Mouse (Mus musculus) limb, embryonic 14.5 days (tissue): ENCODE results near the gene Jtb. TPM values are rescaled to one million over a fixed set of nuclear protein-coding genes. Genes with fewer than 3 reads are reported as not detected.
A peak's percentile ranks its signal among the peaks of the same experiment; 100 is the strongest.
"Not testable (repeated sequence)": the region's sequence is repeated elsewhere in the genome, so short reads cannot be mapped to it uniquely, and the experiment has no call there.

Experiments used
- ATAC-seq: fragments of 200-750 bp; cut with Nextera tagmentation; 2 replicates; pipeline ENCODE4 v1.8.0; 2017; ENCODE audit warnings: low read depth, moderate number of reproducible peaks, moderate TSS enrichment; ENCODE audit not compliant: low FRiP score
- DNase-seq: peaks from one replicate; pipeline ENCODE4 v3.0.0-alpha.2; 2015; ENCODE audit warnings: low spot score
- H3K27ac ChIP-seq: fragments of 300-500 bp; sonication (generic); replicated peaks from 2 replicates; pipeline ENCODE4 v1.5.1; 2014; ENCODE audit warnings: low read depth, mild to moderate bottlenecking, low read length, moderate library complexity, mixed read lengths
- H3K27me3 ChIP-seq: fragments of 300-500 bp; sonication (generic); 2 replicates; pipeline ENCODE4 v1.6.1; 2014; ENCODE audit warnings: low read length, mixed read lengths; ENCODE audit not compliant: control insufficient read depth, insufficient read depth
- H3K36me3 ChIP-seq: fragments of 300-500 bp; sonication (generic); 2 replicates; pipeline ENCODE4 v1.6.1; 2014; ENCODE audit warnings: mild to moderate bottlenecking, low read length, moderate library complexity, mixed read lengths; ENCODE audit not compliant: control insufficient read depth, insufficient read depth
- H3K4me1 ChIP-seq: fragments of 300-500 bp; sonication (generic); 2 replicates; pipeline ENCODE4 v1.6.1; 2014; ENCODE audit warnings: antibody characterized with exemption, low read length, mixed read lengths; ENCODE audit not compliant: control insufficient read depth, insufficient read depth
- H3K4me2 ChIP-seq: fragments of 300-500 bp; sonication (generic); replicated peaks from 2 replicates; pipeline ENCODE4 v1.6.1; 2014; ENCODE audit warnings: low read depth, mild to moderate bottlenecking, low read length, moderate library complexity; ENCODE audit not compliant: severe bottlenecking
- H3K4me3 ChIP-seq: fragments of 300-500 bp; sonication (generic); replicated peaks from 2 replicates; pipeline ENCODE4 v1.5.1; 2014; ENCODE audit warnings: low read length
- H3K9ac ChIP-seq: fragments of 300-500 bp; sonication (generic); 2 replicates; pipeline ENCODE4 v1.6.1; 2014; ENCODE audit warnings: mild to moderate bottlenecking, low read depth, low read length, moderate library complexity; ENCODE audit not compliant: severe bottlenecking
- H3K9me3 ChIP-seq: fragments of 300-500 bp; sonication (generic); 2 replicates; pipeline ENCODE4 v1.6.1; 2016; ENCODE audit warnings: low read length; ENCODE audit not compliant: control insufficient read depth
- POLR2A ChIP-seq: fragments of 200-500 bp; IDR thresholded peaks from 2 replicates; pipeline ENCODE4 v1.8.0; 2012; ENCODE audit warnings: inconsistent platforms, mild to moderate bottlenecking, moderate library complexity, borderline replicate concordance; ENCODE audit not compliant: insufficient read depth, insufficient read length; ENCODE audit errors: extremely low read depth
- WGBS: fragments of 180-500 bp; shearing (Covaris S2); extraction: QIAGEN DNeasy Blood & Tissue Kit; methylation state at CpG from one replicate; pipeline ENCODE4 v1.1.7; 2014; 5-methylcytosine and 5-hydroxymethylcytosine counted together
- polyA plus RNA-seq, 2 experiments: library from polyadenylated mRNA; depleted of rRNA in 1 of 2; stranded (reverse) in 1 of 2; unstranded in 1 of 2; fragments of >200 nt; fragmentation: Nextera tagmentation in 1 of 2; extraction: Ambion mirVana in 1 of 2; gene quantifications; 2 replicates each; pipeline versions ENCODE4 v1.2.1 to v1.2.3; 2012 to 2014

Gene Jtb
- polyA plus RNA-seq, 2 experiments = 74.2 to 130 TPM

DNA sequence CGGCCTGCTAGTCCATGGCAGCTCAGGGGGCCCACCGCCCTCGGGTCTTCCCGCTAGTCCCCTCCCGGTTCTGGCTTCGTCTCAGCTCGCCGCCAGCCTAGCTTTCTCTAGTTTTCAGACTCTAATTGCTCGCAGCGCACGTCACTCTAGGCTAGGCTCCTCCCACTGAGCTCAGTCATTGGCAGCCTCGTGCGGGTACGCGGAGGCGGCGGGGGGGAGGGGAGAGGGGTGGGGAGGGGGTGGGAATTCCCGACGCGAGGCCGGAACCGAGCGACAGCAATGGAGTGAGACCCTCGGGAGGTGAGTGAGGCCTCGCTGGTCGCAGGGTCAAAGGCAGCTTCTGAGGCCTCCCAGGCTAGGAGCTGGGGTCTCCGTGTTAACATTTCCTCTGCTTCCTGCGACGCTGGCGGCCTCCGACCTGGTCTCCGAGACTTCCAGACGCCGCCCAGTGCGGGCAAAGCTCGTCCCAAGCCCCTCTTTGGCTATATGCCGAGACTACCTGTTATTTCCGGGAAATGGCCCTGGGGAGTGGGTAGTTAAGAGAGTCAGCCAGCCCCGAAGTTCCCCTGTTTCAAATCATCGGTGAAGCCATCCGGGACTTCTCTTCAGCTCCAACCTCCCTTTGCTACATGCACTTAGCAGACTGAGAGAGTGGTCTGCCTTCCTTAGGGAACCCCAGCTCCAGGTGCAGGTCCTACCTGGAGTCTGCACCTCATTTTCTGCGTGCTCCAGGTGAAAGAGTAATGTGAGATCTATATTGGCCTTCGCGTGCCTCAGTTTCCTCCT is 16.8 kb downstream of the Jtb start, which contains the start of gene Slc39a1:
Gene Slc39a1, plus strand, starts transcription at position 213 of the 786 bp plus-strand sequence.
- under 1% methylated on average over 44 of the region's 44 CpGs for WGBS

GRCm38 (mm10) chr3:90248746-90249100 is 17.3 kb downstream of the Jtb start:
- ATAC-seq (no peak), DNase-seq (no peak)
- H3K9me3 ChIP-seq = no peaks in the 10 kb centered on the region
- peaks cover 12% of the 10 kb centered on the region for H3K4me1 ChIP-seq
- no peaks in the 10 kb centered on the region for H3K27me3 ChIP-seq
- peak overlapping the region; percentile 92 for H3K27ac ChIP-seq
- H3K4me3 ChIP-seq = peak overlapping the region; percentile 77
- TF ChIP-seq POLR2A = no peak
- peak overlapping the region; percentile 84 for H3K9ac ChIP-seq
- peaks cover 21% of the 10 kb centered on the region for H3K36me3 ChIP-seq
- WGBS = 6% methylated on average over 10 of the region's 10 CpGs
- H3K4me2 ChIP-seq = peak overlapping the region; percentile 85

More for the DNA sequence above, 16.8 kb downstream of the Jtb start, which contains the start of gene Slc39a1:
- peak; percentile 97 for DNase-seq
- H3K4me3 ChIP-seq = peak within 1 kb of the TSS; percentile 77
- peaks cover 17% of the 10 kb centered on the region for H3K4me1 ChIP-seq
- TF ChIP-seq POLR2A = no peak
- H3K27me3 ChIP-seq = no peaks in the 10 kb centered on the region
- H3K9me3 ChIP-seq = no peaks in the 10 kb centered on the region
- peak within 1 kb of the TSS; percentile 85 for H3K4me2 ChIP-seq
- peaks cover 21% of the 10 kb centered on the region for H3K36me3 ChIP-seq
- peak within 1 kb of the TSS; percentile 92 for H3K27ac ChIP-seq
- ATAC-seq = peak; percentile 94
- H3K9ac ChIP-seq = peak within 1 kb of the TSS; percentile 84

- 85% methylated on average over 6 of the region's 6 CpGs for WGBS
- ATAC-seq (no peak), DNase-seq (no peak)
- Histone ChIP-seq H3K4me2 (no peak overlapping the region), H3K9ac (no peak overlapping the region), H3K9me3 (no peaks in the 10 kb centered on the region), H3K4me1 (peaks cover 17% of the 10 kb centered on the region), H3K27ac (no peak overlapping the region), H3K27me3 (no peaks in the 10 kb centered on the region), H3K4me3 (no peak overlapping the region), H3K36me3 (peaks cover 21% of the 10 kb centered on the region)
- no peak for TF ChIP-seq POLR2A
Observed at GRCm38 (mm10) chr3:90250791-90251190, 19.4 kb downstream of the Jtb start.

DNA sequence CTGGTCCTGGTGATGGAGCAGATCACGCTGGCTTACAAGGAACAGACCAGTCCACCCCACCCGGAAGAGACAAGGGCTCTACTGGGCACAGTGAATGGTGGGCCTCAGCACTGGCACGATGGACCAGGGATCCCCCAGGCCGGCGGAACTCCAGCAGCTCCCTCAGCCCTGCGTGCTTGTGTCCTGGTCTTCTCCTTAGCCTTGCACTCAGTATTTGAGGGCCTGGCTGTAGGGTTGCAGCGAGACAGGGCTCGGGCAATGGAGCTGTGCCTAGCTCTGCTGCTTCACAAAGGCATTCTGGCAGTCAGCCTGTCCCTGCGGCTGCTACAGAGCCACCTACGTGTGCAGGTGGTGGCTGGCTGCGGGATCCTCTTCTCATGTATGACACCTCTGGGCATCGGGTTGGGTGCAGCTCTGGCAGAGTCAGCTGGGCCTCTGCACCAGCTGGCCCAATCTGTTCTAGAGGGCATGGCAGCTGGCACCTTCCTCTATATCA is 20.4 kb downstream of the Jtb start:
- H3K9ac ChIP-seq, H3K27ac ChIP-seq, ATAC-seq, H3K4me3 ChIP-seq, H3K27me3 ChIP-seq, H3K9me3 ChIP-seq, DNase-seq, H3K4me2 ChIP-seq: not testable (repeated sequence)
- Histone ChIP-seq H3K4me1 (peaks cover 17% of the 10 kb centered on the region), H3K36me3 (peaks cover 23% of the 10 kb centered on the region)
- WGBS = 95% methylated on average over 6 of the region's 12 CpGs

- 88% methylated on average over 2 of the region's 2 CpGs for WGBS
- not testable (repeated sequence) for H3K4me2 ChIP-seq, H3K27ac ChIP-seq, DNase-seq, H3K9me3 ChIP-seq, H3K9ac ChIP-seq, H3K4me3 ChIP-seq, ATAC-seq, H3K27me3 ChIP-seq
- Histone ChIP-seq H3K36me3 (peaks cover 32% of the 10 kb centered on the region), H3K4me1 (peaks cover 14% of the 10 kb centered on the region)
Observed at GRCm38 (mm10) chr3:90252659-90253058, 21.3 kb downstream of the Jtb start.

- ATAC-seq, H3K27me3 ChIP-seq, DNase-seq, H3K27ac ChIP-seq, H3K9me3 ChIP-seq, H3K9ac ChIP-seq, H3K4me2 ChIP-seq, H3K4me3 ChIP-seq: not testable (repeated sequence)
- Histone ChIP-seq H3K36me3 (peaks cover 36% of the 10 kb centered on the region), H3K4me1 (peaks cover 13% of the 10 kb centered on the region)
- WGBS = 75% methylated on average over 1 of the region's 1 CpGs
Observed at GRCm38 (mm10) chr3:90253174-90253573, 21.8 kb downstream of the Jtb start.
